Mouse (Mus musculus) myocyte (in vitro differentiated cells): Measurements from ENCODE around the gene Slc25a43. TPM values are rescaled to one million over a fixed set of nuclear protein-coding genes. Genes with fewer than 3 reads are reported as not detected.

ENCODE experiments used
- H3K27me3 ChIP-seq: one replicate; pipeline ENCODE4 v1.6.1; 2011; ENCODE audit not compliant: control insufficient read depth, insufficient read depth, insufficient read length
- H3K36me3 ChIP-seq: one replicate; pipeline ENCODE4 v1.6.1; 2011; ENCODE audit not compliant: control insufficient read depth, insufficient read depth
- H3K4me2 ChIP-seq: one replicate; pipeline ENCODE4 v1.6.1; 2011; ENCODE audit warnings: low read depth, control low read depth
- H3K4me3 ChIP-seq: one replicate; pipeline ENCODE4 v1.5.1; 2011; ENCODE audit warnings: mild to moderate bottlenecking, control low read depth, moderate library complexity
- H3K79me2 ChIP-seq: one replicate; pipeline ENCODE4 v1.6.1; 2011; ENCODE audit not compliant: control insufficient read depth, insufficient read depth
- H3ac ChIP-seq: one replicate; pipeline ENCODE4 v1.6.1; 2011; ENCODE audit not compliant: control insufficient read depth, insufficient read length
- CEBPB ChIP-seq: IDR thresholded peaks from 2 replicates; pipeline ENCODE4 v1.6.1; 2011; ENCODE audit warnings: mild to moderate bottlenecking, moderate library complexity; ENCODE audit not compliant: poor library complexity, insufficient read depth, severe bottlenecking
- E2F4 ChIP-seq: IDR thresholded peaks from one replicate; pipeline ENCODE4 v1.6.1; 2011; ENCODE audit warnings: mild to moderate bottlenecking, control low read depth, moderate library complexity; ENCODE audit not compliant: insufficient read depth
- MAX ChIP-seq: IDR thresholded peaks from one replicate; pipeline ENCODE4 v1.6.1; 2011; ENCODE audit warnings: low read depth, mild to moderate bottlenecking, control low read depth
- MYOD1 ChIP-seq, 3 experiments: IDR thresholded peaks; one replicate each; pipeline ENCODE4 v1.6.1; 2011; ENCODE audit warnings: control low read depth in 2 of 3, low read depth in 2 of 3, mild to moderate bottlenecking in 2 of 3, moderate library complexity in 1 of 3; ENCODE audit not compliant: insufficient read length in 2 of 3, control insufficient read depth in 1 of 3
- MYOG ChIP-seq, 3 experiments: IDR thresholded peaks; one replicate each; pipeline ENCODE4 v1.6.1; 2011; ENCODE audit warnings: control low read depth in 2 of 3, low read depth in 2 of 3, mild to moderate bottlenecking in 2 of 3; ENCODE audit not compliant: insufficient read length in 2 of 3, control insufficient read depth in 1 of 3, insufficient read depth in 1 of 3
- POLR2A ChIP-seq: IDR thresholded peaks from one replicate; pipeline ENCODE4 v1.6.1; 2011; ENCODE audit warnings: low read depth, mild to moderate bottlenecking, control low read depth, moderate library complexity; ENCODE audit not compliant: insufficient read length
- POLR2AphosphoS2 ChIP-seq: IDR thresholded peaks from one replicate; pipeline ENCODE4 v1.6.1; 2011; ENCODE audit warnings: low read depth, control low read depth; ENCODE audit not compliant: insufficient read length
- REST ChIP-seq: IDR thresholded peaks from one replicate; pipeline ENCODE4 v1.6.1; 2011; ENCODE audit warnings: mild to moderate bottlenecking, control low read depth, moderate library complexity; ENCODE audit not compliant: insufficient read depth, insufficient read length
- SRF ChIP-seq: IDR thresholded peaks from one replicate; pipeline ENCODE4 v1.6.1; 2011; ENCODE audit warnings: low read depth; ENCODE audit not compliant: control insufficient read depth, insufficient read length
- TCF12 ChIP-seq: IDR thresholded peaks from one replicate; pipeline ENCODE4 v1.6.1; 2011; ENCODE audit warnings: mild to moderate bottlenecking, control low read depth; ENCODE audit not compliant: poor library complexity, insufficient read depth, severe bottlenecking
- TCF3 ChIP-seq: IDR thresholded peaks from one replicate; pipeline ENCODE4 v1.6.1; 2011; ENCODE audit warnings: low read depth, control low read depth; ENCODE audit not compliant: insufficient read length
- USF1 ChIP-seq: IDR thresholded peaks from one replicate; pipeline ENCODE4 v1.6.1; 2011; ENCODE audit warnings: low read depth, mild to moderate bottlenecking, control low read depth, moderate library complexity
- polyA plus RNA-seq: library from polyadenylated mRNA; unstranded; fragments of >200 nt; fragmentation: generic; extraction: Trizol; gene quantifications from one replicate; pipeline ENCODE4 v1.2.1, GENCODE M21; 2012; ENCODE audit warnings: missing spikeins

The Slc25a43 gene
- polyA plus RNA-seq, 1 experiment = 1.1 TPM

DNA sequence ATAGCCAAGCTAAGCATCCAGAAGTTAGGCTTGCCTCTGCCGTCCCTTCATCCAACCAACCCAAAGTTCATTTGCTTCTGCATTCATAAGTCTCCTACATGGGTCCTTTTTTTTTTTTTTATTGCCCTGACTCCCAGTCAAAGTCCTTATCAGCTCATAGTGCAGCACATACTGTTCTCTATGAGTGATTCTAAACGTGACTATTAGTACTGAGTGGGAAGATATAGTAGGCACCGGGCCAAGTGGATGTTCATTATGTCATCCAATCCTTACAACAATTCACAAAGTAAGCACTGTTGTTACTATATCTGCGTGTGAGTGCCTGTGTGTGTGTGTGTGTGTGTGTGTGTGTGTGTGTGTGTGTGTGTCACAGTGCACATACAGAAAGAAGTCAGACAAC lies 19.4 kb downstream of the Slc25a43 start:
- no peak for TF ChIP-seq USF1
- TF ChIP-seq POLR2A = no peak
- TF ChIP-seq E2F4 = no peak
- TF ChIP-seq TCF3 = no peak
- TF ChIP-seq POLR2AphosphoS2 = no peak
- no peak for TF ChIP-seq MAX
- no peak for TF ChIP-seq REST
- no peak for TF ChIP-seq MYOG (IDR thresholded peaks at IDR 0.05; ENCODE audit: control insufficient read depth in 1 of 3, insufficient read depth in 1 of 3, insufficient read length in 2 of 3, low read depth in 2 of 3)
- Histone ChIP-seq H3K27me3 (no peaks in the 10 kb centered on the region), H3K4me3 (no peak overlapping the region)

DNA sequence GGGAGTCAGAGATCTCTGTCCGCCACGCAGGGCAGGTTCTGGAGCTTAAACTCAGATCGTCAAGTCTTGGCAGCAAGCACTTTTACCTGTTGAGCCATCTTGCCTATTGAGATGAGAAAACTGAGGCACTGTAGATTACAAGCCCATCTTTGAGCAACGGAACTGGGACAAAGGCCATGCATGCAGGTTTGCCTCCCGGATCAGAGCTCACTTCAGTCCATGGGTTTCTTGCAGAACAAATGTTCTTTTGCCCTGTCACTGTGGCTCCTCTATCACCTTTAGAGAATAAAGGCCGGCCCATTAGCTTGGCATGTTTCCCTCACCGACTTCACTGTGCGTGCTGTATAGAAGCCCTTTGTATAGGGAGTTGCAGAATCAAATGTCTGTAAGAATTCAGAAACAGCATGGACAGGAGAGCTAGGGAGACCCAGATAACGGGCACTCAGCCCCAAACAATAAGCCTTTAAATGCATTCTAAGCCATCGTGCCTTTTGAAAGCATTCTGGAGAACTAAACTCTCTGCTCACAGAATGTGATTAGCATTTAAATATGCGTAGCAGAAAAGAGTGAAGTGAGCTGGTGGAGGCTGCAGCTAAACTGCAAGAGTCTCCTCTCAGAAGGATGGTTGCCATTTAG lies 20.0 kb downstream of the Slc25a43 start:
- Histone ChIP-seq H3K79me2 (no peaks in the 10 kb centered on the region), H3K4me2 (no peak overlapping the region), H3K27me3 (no peaks in the 10 kb centered on the region), H3K4me3 (no peak overlapping the region), H3K36me3 (no peaks in the 10 kb centered on the region), H3ac (no peak overlapping the region)
- TF ChIP-seq TCF12 = no peak
- TF ChIP-seq SRF = no peak
- TF ChIP-seq E2F4 = no peak
- no peak for TF ChIP-seq CEBPB
- TF ChIP-seq MAX = no peak
- TF ChIP-seq MYOG (IDR thresholded peaks at IDR 0.05; ENCODE audit: control insufficient read depth in 1 of 3, insufficient read depth in 1 of 3, insufficient read length in 2 of 3, low read depth in 2 of 3) = no peak
- TF ChIP-seq USF1 = no peak
- TF ChIP-seq MYOD1 (IDR thresholded peaks at IDR 0.05; ENCODE audit: control insufficient read depth in 1 of 3, insufficient read length in 2 of 3, low read depth in 2 of 3) = no peak
- no peak for TF ChIP-seq POLR2A
- TF ChIP-seq REST = no peak
- TF ChIP-seq TCF3 = no peak
- TF ChIP-seq POLR2AphosphoS2 = no peak

More for the DNA sequence above, 19.4 kb downstream of the Slc25a43 start:
- no peak overlapping the region for H3K4me2 ChIP-seq
- H3K79me2 ChIP-seq = no peaks in the 10 kb centered on the region
- no peaks in the 10 kb centered on the region for H3K36me3 ChIP-seq
- H3ac ChIP-seq = no peak overlapping the region

DNA sequence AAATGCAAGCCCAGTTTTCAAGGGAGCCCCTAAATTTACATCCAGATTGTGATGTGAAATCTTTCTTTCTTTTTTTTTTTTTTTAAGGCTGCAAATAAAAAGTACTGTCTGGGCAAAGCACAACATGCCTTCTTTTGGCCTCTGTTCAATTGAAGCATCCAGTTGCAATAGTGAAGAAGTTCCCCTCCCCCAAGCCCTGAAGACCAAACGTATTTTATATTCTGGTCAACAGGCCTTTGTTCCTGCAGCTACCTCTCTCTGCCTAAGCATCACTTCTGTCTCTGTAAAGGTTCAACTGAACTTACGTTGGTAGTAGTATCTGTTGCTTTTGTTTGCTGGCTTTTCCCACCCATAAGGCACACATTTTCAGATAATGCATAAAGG lies 20.5 kb downstream of the Slc25a43 start:
- Histone ChIP-seq H3K27me3 (no peaks in the 10 kb centered on the region), H3K4me3 (no peak overlapping the region), H3K36me3 (no peaks in the 10 kb centered on the region), H3K4me2 (no peak overlapping the region), H3ac (no peak overlapping the region), H3K79me2 (no peaks in the 10 kb centered on the region)
- TF ChIP-seq E2F4 = no peak
- no peak for TF ChIP-seq CEBPB
- TF ChIP-seq MYOG (IDR thresholded peaks at IDR 0.05; ENCODE audit: control insufficient read depth in 1 of 3, insufficient read depth in 1 of 3, insufficient read length in 2 of 3, low read depth in 2 of 3) = no peak
- no peak for TF ChIP-seq TCF12
- no peak for TF ChIP-seq MYOD1 (IDR thresholded peaks at IDR 0.05; ENCODE audit: control insufficient read depth in 1 of 3, insufficient read length in 2 of 3, low read depth in 2 of 3)
- TF ChIP-seq REST = no peak
- no peak for TF ChIP-seq SRF

DNA sequence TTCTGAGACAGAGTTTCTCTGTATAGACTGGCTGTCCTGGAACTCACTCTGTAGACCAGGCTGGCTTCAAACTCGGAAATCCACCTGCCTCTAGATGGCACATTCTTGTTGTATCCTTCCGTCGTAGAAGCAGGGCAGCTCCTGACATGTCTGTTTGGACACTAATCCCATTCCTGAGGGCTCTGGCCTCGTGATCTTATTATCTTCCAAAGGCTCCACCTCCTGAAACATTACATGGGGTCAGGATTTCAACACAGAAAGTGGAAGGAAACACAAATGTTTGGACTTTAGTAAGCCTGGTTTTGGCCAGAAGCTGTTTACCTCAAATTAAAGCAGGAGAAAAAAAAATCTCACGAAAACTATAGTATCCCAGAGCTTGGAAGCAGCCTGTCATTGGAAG lies 23.9 kb downstream of the Slc25a43 start:
- Histone ChIP-seq H3K36me3 (no peaks in the 10 kb centered on the region), H3K4me2 (no peak overlapping the region), H3ac (no peak overlapping the region), H3K27me3 (no peaks in the 10 kb centered on the region), H3K4me3 (no peak overlapping the region), H3K79me2 (no peaks in the 10 kb centered on the region)
- TF ChIP-seq POLR2A (no peak), REST (no peak), CEBPB (no peak), TCF12 (no peak), E2F4 (no peak), SRF (no peak)

- Histone ChIP-seq H3K79me2 (no peaks in the 10 kb centered on the region), H3K4me2 (no peak overlapping the region), H3ac (no peak overlapping the region), H3K36me3 (no peaks in the 10 kb centered on the region), H3K4me3 (no peak overlapping the region), H3K27me3 (no peaks in the 10 kb centered on the region)
- TF ChIP-seq SRF (no peak), POLR2AphosphoS2 (no peak), USF1 (no peak), CEBPB (no peak), TCF12 (no peak), REST (no peak), POLR2A (no peak), MYOD1 (IDR thresholded peaks at IDR 0.05; ENCODE audit: control insufficient read depth in 1 of 3, insufficient read length in 2 of 3, low read depth in 2 of 3) (no peak), E2F4 (no peak), MAX (no peak), TCF3 (no peak), MYOG (IDR thresholded peaks at IDR 0.05; ENCODE audit: control insufficient read depth in 1 of 3, insufficient read depth in 1 of 3, insufficient read length in 2 of 3, low read depth in 2 of 3) (no peak)
Observed at GRCm38 (mm10) chrX:36772591-36772990, 29.1 kb downstream of the Slc25a43 start.
